Mouse (Mus musculus): Measurements from ENCODE around the gene Nek9. TPM values are rescaled to one million over a fixed set of nuclear protein-coding genes. Genes with fewer than 3 reads are reported as not detected.

Nek9 gene
- polyA plus RNA-seq, 1 experiment from 2014 or later, result 20.6 TPM

DNA sequence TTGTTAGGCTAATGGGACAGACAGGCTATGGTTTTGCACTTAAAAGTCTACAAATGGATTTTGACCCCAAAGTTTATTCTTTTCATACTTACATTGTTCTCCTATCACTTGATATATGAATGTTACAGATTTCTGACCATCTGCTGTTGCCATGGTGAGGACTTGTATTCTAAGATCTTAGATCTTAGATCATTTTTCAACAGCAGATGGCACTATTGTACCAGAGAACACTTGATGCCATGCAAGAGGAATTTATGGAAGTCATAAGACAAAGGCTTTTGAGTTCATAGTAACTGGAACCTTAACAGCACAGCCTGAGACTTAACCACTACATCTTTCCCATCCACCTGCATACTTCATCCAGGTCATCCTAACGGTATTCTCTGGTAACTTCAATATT lies 2.0 kb upstream of the Nek9 start:
- 0 out of 2 replicates have a peak overlapping the region, but pooled peaks have one; percentile 35 for H3K27ac ChIP-seq (replicated peaks)
- H3K27me3 ChIP-seq (ENCODE audit: low read depth, poor library complexity, severe bottlenecking), result no peaks in the 10 kb centered on the region
- no peaks in the 10 kb centered on the region for H3K9me3 ChIP-seq (replicated peaks)
- H3K36me3 ChIP-seq, result peaks cover 38% of the 10 kb centered on the region
- WGBS, result 79% methylated on average over 1 of the region's 1 CpGs
- no peak for DNase-seq (ENCODE audit: low spot score)
- no peak overlapping the region for H3K4me3 ChIP-seq
- H3K4me1 ChIP-seq, result peaks cover 23% of the 10 kb centered on the region

DNA sequence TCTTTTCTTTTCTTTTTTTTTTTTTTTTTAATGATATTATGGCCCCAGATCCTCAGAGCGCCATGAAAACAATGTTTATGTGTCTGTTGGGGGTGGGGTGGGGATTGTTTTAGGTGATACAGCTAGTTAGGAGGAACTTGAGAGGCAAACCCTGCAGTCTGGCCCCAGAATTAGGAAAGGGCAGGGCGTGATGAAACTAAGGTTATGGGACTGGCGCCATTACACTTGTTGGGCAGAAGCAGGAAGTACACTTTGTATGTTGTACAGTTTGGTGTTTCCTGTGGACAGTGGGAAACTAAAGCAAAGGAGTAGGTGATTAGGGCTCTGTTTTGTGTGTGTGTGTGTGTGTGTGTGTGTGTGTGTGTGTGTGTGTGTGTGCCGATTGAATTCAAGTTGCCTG lies 785 bp upstream of the Nek9 start:
- Histone ChIP-seq H3K27me3 (ENCODE audit: low read depth, poor library complexity, severe bottlenecking) (no peaks in the 10 kb centered on the region), H3K27ac (replicated peaks) (no peak overlapping the region), H3K4me1 (peaks cover 23% of the 10 kb centered on the region), H3K9me3 (replicated peaks) (no peaks in the 10 kb centered on the region), H3K36me3 (peaks cover 45% of the 10 kb centered on the region), H3K4me3 (peak overlapping the region; percentile 99)
- no peak for DNase-seq (ENCODE audit: low spot score)
- 56% methylated on average over 4 of the region's 4 CpGs for WGBS

DNA sequence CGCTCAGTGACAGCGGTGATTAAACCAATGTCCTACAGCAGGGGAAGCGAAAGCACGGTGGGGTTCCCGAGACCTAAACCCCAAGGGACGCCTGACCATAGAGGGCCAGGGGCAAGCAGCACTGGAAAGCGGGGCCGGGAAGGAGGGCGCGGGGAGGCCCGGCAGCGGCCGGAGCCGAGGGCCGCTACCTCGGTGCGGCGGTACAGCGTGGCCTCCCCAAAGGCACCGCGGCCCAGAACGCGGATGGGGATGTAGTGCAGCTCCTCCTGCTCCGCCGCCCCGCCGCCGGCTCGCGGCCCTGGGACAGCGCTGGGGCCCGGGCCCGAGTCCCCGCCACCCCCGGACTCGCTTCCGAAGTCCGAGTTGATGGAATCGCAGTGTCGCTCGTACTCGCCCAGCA lies 347 bp downstream of the Nek9 start:
- no peak for DNase-seq (ENCODE audit: low spot score)
- H3K4me1 ChIP-seq, result peaks cover 23% of the 10 kb centered on the region
- WGBS, result under 1% methylated on average over 42 of the region's 42 CpGs
- H3K9me3 ChIP-seq (replicated peaks), result no peaks in the 10 kb centered on the region
- H3K27ac ChIP-seq (replicated peaks), result peak overlapping the region; percentile 97
- peaks cover 45% of the 10 kb centered on the region for H3K36me3 ChIP-seq
- no peaks in the 10 kb centered on the region for H3K27me3 ChIP-seq (ENCODE audit: low read depth, poor library complexity, severe bottlenecking)
- H3K4me3 ChIP-seq, result peak overlapping the region; percentile 99

DNA sequence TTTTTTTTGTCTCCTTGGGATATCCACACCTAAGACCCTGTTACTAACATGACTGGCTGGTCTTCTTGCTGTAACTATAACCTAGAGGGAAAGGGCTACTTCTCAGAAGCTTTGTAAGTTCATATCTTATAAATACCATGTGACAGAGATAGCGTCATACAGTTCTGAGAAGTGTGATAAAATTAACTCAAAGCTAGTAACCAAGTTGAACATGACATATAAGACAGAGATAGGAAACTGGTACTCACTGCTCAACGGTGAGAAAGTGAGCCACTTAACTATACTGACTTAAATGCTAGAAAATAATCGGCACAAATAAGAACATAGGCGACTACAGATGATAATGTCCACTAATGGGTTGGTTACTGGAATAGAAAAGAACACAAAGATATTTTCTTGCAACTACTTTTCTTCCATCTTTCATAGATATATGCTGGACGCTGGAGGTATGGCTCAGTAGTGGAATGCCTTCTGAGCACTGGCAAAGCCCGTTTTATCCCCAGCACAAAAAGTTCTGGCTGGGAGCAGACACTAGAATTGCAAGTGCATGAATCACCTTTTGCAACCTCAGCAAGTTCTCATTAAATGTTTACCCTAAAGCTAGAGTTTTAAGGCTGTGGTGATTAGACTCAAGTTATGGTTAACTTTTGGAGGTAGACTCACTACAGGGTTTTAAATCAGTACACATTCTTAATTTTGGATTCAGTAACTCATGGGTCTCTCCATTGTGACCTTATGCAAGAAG lies 1.4 kb downstream of the Nek9 start:
- peak overlapping the region; percentile 99 for H3K4me3 ChIP-seq
- peaks cover 23% of the 10 kb centered on the region for H3K4me1 ChIP-seq
- WGBS, result 89% methylated on average over 6 of the region's 6 CpGs
- no peak for DNase-seq (ENCODE audit: low spot score)
- H3K27me3 ChIP-seq (ENCODE audit: low read depth, poor library complexity, severe bottlenecking), result no peaks in the 10 kb centered on the region
- H3K27ac ChIP-seq (replicated peaks), result no peak overlapping the region
- peaks cover 48% of the 10 kb centered on the region for H3K36me3 ChIP-seq
- H3K9me3 ChIP-seq (replicated peaks), result no peaks in the 10 kb centered on the region

DNA sequence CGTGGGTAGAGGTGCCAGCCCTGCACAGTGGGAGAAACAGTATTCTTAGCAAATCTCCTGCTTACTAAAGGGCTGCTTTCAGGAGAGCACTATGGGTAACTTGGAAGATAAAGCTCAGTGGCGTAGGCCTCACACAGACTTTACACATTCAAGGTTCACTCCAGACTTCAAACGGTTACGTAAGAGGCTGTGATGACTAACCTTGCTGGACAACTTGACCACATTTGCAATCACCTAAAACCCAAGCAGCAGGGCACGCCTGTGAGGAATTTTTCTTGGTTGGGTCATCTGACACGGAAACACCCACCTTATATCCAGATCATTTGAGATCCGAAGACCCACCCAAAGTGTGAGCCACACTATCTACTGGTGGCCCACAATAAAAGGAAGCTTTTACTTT lies 9.0 kb downstream of the Nek9 start:
- H3K27me3 ChIP-seq (ENCODE audit: low read depth, poor library complexity, severe bottlenecking), result no peaks in the 10 kb centered on the region
- no peaks in the 10 kb centered on the region for H3K9me3 ChIP-seq (replicated peaks)
- no peak overlapping the region for H3K4me3 ChIP-seq
- H3K27ac ChIP-seq (replicated peaks), result no peak overlapping the region
- DNase-seq (ENCODE audit: low spot score), result no peak
- no peaks in the 10 kb centered on the region for H3K4me1 ChIP-seq
- H3K36me3 ChIP-seq, result peaks cover 92% of the 10 kb centered on the region
- 95% methylated on average over 7 of the region's 7 CpGs for WGBS

DNA sequence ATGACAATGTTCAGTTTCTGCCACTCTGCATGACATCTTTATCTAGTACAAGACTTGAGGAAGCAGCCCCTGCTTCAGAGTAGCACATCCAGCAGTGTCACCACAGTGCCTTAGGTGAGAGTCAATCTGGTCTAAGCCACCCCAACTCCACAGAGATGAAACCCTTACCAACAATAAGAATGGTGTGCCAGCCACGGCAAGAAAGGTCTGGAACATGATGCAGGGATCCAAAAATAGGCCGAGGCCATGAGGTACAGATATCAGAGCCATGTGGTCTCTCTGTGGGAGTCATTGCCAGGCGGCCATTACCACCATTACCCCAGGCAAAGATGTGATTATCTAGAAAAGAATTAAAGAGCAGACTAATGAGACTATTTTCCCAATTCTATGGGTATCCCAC lies 30.5 kb downstream of the Nek9 start:
- Histone ChIP-seq H3K4me1 (no peaks in the 10 kb centered on the region), H3K27ac (replicated peaks) (no peak overlapping the region), H3K9me3 (replicated peaks) (no peaks in the 10 kb centered on the region), H3K4me3 (no peak overlapping the region), H3K36me3 (peaks cover 100% of the 10 kb centered on the region), H3K27me3 (ENCODE audit: low read depth, poor library complexity, severe bottlenecking) (no peaks in the 10 kb centered on the region)
- DNase-seq (ENCODE audit: low spot score), result no peak
- 87% methylated on average over 3 of the region's 3 CpGs for WGBS

DNA sequence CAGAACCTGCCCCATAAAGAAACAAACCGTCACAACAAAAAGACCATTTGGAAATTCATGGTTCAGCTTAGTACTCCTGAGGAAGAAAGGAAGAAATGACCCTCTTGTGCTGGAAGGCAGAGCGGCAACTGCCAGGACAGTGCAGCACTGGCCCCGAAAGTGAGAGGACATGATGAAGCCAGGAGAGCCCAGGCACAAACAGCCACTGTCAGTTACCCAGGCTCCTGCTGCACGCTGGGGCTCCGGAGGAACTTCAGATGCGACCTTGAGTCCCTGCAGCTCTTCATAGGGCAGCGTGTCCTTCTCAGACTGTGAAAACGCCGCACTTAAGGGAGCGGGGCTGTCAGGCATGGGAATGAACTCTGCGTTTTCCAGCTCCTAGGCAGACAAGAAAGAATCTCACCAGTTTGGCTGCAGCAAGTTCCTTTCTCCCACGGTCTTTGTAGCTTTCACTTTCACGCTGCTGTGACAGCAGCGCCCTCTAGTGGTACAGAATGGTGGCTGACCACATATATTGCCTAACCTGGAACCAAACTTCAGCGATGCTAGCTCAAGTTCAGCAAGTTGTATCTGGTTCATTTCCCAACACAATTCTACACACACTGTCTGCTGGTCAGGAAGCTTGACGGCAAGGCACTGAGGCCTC lies 33.8 kb downstream of the Nek9 start:
- H3K9me3 ChIP-seq (replicated peaks), result no peaks in the 10 kb centered on the region
- DNase-seq (ENCODE audit: low spot score), result peak; percentile 81
- H3K36me3 ChIP-seq, result peaks cover 100% of the 10 kb centered on the region
- no peak overlapping the region for H3K4me3 ChIP-seq
- no peaks in the 10 kb centered on the region for H3K27me3 ChIP-seq (ENCODE audit: low read depth, poor library complexity, severe bottlenecking)
- no peaks in the 10 kb centered on the region for H3K4me1 ChIP-seq
- no peak overlapping the region for H3K27ac ChIP-seq (replicated peaks)
- WGBS, result 56% methylated on average over 16 of the region's 16 CpGs

DNA sequence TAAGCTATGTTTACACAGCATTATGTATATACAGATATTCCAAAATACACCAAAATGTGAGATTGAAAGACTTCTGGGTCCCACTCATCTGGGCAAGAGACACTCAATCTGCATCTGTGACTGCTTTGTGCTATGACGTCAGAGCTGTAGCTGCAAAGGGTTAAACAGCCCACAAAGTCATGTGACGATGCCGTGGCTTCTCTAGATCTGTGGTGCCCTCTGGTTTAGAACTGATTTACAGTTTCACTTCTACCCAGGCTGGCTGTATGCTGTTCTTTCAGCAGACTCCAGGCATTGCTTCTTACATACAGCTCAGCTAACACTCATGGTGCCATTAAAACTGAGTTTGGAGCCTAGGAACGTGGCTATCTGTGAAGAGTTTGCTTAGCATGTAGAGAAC lies 34.4 kb downstream of the Nek9 start:
- no peaks in the 10 kb centered on the region for H3K4me1 ChIP-seq
- H3K27me3 ChIP-seq (ENCODE audit: low read depth, poor library complexity, severe bottlenecking), result no peaks in the 10 kb centered on the region
- DNase-seq (ENCODE audit: low spot score), result no peak
- peaks cover 100% of the 10 kb centered on the region for H3K36me3 ChIP-seq
- no peak overlapping the region for H3K27ac ChIP-seq (replicated peaks)
- no peak overlapping the region for H3K4me3 ChIP-seq
- WGBS, result 84% methylated on average over 4 of the region's 4 CpGs
- no peaks in the 10 kb centered on the region for H3K9me3 ChIP-seq (replicated peaks)

DNA sequence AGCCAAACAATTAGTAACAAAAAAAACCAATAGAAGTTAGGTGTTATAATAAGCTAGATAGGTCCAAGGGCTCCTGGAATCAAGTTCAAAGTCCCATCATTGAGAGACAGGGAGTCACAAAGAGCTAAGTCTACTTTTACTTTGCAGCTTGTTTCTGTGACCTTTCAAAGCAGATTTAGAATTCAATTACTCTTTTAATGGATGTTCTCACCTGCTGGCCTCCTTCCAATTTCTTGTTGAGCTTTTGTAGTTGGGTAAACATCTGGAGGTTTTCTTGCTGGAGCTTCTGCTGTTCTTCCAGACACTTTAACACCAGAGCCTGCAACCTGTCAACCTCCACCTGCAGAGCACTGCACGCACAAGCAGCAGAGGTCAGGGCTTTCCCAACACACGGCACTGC lies 35.9 kb downstream of the Nek9 start:
- peaks cover 99% of the 10 kb centered on the region for H3K36me3 ChIP-seq
- no peaks in the 10 kb centered on the region for H3K9me3 ChIP-seq (replicated peaks)
- no peak overlapping the region for H3K4me3 ChIP-seq
- 87% methylated on average over 2 of the region's 2 CpGs for WGBS
- H3K4me1 ChIP-seq, result no peaks in the 10 kb centered on the region
- H3K27me3 ChIP-seq (ENCODE audit: low read depth, poor library complexity, severe bottlenecking), result no peaks in the 10 kb centered on the region
- no peak for DNase-seq (ENCODE audit: low spot score)
- no peak overlapping the region for H3K27ac ChIP-seq (replicated peaks)

DNA sequence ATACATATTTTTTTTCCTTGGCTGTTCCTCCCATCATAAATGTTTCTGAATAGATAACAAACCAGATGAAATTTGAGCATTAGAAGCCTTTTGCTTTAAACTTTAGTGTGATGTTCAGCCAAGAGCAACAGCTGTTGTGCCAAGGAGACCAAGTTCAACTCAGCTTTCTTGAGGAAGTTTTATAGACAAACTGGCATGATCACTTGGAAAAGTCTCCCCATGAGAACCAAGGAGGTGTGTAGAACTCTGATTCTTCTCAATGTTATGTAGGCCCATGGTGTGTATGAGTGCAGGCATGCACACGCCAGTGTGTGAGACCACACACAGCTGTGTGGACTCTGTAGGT lies 40.4 kb downstream of the Nek9 start:
- H3K27me3 ChIP-seq (ENCODE audit: low read depth, poor library complexity, severe bottlenecking), result no peaks in the 10 kb centered on the region
- H3K9me3 ChIP-seq (replicated peaks), result peaks cover 8% of the 10 kb centered on the region; the same call in 1 of the 2 replicates
- WGBS, result 81% methylated on average over 1 of the region's 1 CpGs
- H3K4me1 ChIP-seq, result no peaks in the 10 kb centered on the region
- no peak overlapping the region for H3K27ac ChIP-seq (replicated peaks)
- no peak for DNase-seq (ENCODE audit: low spot score)
- no peak overlapping the region for H3K4me3 ChIP-seq
- peaks cover 62% of the 10 kb centered on the region for H3K36me3 ChIP-seq

DNA sequence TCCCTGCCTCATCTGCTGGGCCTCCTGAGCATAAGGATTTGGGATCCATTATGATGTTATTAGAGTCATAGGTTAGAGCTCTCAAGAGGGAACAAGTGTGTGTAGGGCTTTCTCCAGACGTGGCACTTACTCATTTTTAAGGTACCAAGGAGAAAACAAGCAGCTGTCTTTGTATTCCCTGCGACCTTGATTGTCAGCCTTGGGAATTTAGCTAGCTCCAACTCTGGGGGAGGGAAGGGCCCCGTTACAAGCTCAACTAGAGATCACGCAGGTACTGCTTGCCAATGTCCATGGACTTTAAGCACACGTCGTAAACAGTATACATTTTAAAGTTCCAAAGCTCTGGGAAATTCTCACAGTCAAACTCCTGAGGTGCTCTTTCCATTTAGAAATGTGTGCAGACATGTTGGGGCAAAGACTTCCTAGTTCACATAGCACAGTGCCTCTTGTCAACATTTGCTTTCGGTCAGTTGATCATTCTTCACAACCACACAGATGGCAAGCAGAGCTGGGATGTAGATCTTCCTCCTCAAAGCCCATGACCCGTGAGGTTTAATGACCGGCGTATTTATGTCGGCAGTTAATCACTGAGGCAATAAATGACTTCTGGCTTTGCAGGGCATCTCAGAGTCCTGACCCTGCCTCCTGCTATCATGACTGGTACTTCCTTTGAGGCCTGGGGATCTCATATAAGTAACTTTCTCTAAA lies 40.9 kb downstream of the Nek9 start:
- no peak for DNase-seq (ENCODE audit: low spot score)

DNA sequence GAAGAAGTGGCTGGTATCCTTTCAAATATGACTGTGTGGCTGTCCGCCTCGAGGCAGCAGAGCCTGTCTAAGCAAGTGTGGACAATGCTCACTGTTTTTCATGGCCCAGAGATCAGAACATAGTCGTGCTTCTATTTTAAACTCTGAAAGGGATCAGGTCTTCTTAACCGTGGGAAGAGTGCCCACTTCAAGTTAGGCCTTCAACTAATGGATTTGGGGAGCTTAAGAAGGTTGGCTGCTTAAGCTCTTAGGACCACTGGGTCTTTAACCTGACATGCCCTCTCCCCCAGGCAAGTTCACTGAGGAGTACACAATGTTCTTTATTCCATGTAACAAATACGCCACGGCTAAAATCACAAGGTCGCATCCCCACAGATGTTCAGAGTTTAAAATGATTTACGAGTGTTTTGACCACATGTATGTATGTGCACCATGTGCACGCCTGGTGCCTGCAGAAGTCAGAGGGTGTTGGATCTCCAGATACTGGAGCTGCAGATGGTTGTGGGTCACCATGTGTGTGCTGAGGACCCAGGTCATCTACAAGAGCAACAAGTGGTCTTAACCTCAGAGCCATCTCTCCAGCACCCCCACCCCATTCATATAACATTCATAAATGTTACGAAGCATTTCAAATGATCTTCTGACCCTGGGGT lies 41.7 kb downstream of the Nek9 start:
- Histone ChIP-seq H3K27me3 (ENCODE audit: low read depth, poor library complexity, severe bottlenecking) (no peaks in the 10 kb centered on the region), H3K9me3 (replicated peaks) (peaks cover 10% of the 10 kb centered on the region; the same call in 1 of the 2 replicates), H3K4me3 (no peak overlapping the region), H3K36me3 (peaks cover 49% of the 10 kb centered on the region), H3K4me1 (no peaks in the 10 kb centered on the region), H3K27ac (replicated peaks) (no peak overlapping the region)
- no peak for DNase-seq (ENCODE audit: low spot score)
- WGBS, result 84% methylated on average over 10 of the region's 10 CpGs

More for the DNA sequence above, 40.9 kb downstream of the Nek9 start:
- Histone ChIP-seq H3K27ac (replicated peaks) (no peak overlapping the region), H3K27me3 (ENCODE audit: low read depth, poor library complexity, severe bottlenecking) (no peaks in the 10 kb centered on the region), H3K4me1 (no peaks in the 10 kb centered on the region), H3K4me3 (no peak overlapping the region), H3K36me3 (peaks cover 57% of the 10 kb centered on the region), H3K9me3 (replicated peaks) (peaks cover 10% of the 10 kb centered on the region; the same call in 1 of the 2 replicates)
- 90% methylated on average over 11 of the region's 11 CpGs for WGBS
